Mouse (Mus musculus): Measurements from ENCODE around the gene Setd5.

DNA sequence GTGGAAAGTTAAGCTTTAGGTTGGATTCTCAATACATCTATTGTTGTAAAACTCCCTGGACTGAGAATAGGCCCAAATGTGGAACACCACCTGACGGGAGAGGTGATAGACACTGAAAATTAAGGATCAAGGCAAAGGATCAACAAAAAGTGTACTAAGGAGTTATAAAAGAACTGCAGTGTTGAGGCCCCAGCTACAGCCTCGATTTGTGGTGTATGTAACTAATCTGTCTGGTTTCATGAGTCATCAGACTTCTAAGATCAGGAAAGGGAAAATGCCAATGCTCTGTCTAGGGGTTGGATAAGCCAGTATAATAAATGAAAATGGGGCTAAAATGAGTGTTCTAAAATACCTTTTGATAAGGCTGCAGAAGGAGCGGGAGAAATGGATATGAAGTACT lies 1.9 kb upstream of the Setd5 start:
- TF ChIP-seq CTCF (IDR thresholded peaks at IDR 0.05; ENCODE audit: extremely low read depth, insufficient read depth, insufficient read length, insufficient replicate concordance) (no peak), POLR2A (IDR thresholded peaks at IDR 0.05; ENCODE audit: low read depth, low read length) (no peak)
